Mouse (Mus musculus): Measurements from ENCODE around the gene Pde4b.

Pde4b gene

GRCm38 (mm10) chr4:102513514-102513913 lies 426.2 kb downstream of the Pde4b start:
- no peak for DNase-seq

- DNase-seq: no peak
Observed at GRCm38 (mm10) chr4:102514972-102515835, 427.9 kb downstream of the Pde4b start.

GRCm38 (mm10) chr4:102516395-102516794 lies 429.1 kb downstream of the Pde4b start:
- no peak for DNase-seq

GRCm38 (mm10) chr4:102516982-102517630 lies 429.8 kb downstream of the Pde4b start:
- peak; percentile 36 for DNase-seq

- no peak for DNase-seq
Observed at GRCm38 (mm10) chr4:102517653-102518052, 430.3 kb downstream of the Pde4b start.

- no peak for DNase-seq
Observed at GRCm38 (mm10) chr4:102518341-102518740, 431.0 kb downstream of the Pde4b start.

- DNase-seq: no peak
Observed at GRCm38 (mm10) chr4:102520669-102521261, 433.4 kb downstream of the Pde4b start.

- no peak for DNase-seq
Observed at GRCm38 (mm10) chr4:102521434-102521833, 434.1 kb downstream of the Pde4b start.

- DNase-seq: no peak
Observed at GRCm38 (mm10) chr4:102527361-102527760, 440.0 kb downstream of the Pde4b start.

- no peak for DNase-seq
Observed at GRCm38 (mm10) chr4:102530797-102531196, 443.5 kb downstream of the Pde4b start.

GRCm38 (mm10) chr4:102531729-102532128 lies 444.4 kb downstream of the Pde4b start:
- no peak for DNase-seq

- no peak for DNase-seq
Observed at GRCm38 (mm10) chr4:102533183-102534048, 446.1 kb downstream of the Pde4b start.

- no peak for DNase-seq
Observed at GRCm38 (mm10) chr4:102534049-102534730, 446.8 kb downstream of the Pde4b start.

- no peak for DNase-seq
Observed at GRCm38 (mm10) chr4:102535886-102536285, 448.5 kb downstream of the Pde4b start.

- no peak for DNase-seq
Observed at GRCm38 (mm10) chr4:102538266-102538665, 450.9 kb downstream of the Pde4b start.

GRCm38 (mm10) chr4:102538793-102539192 lies 451.4 kb downstream of the Pde4b start:
- DNase-seq: no peak

- DNase-seq: no peak
Observed at GRCm38 (mm10) chr4:102539598-102540180, 452.3 kb downstream of the Pde4b start.

- DNase-seq: no peak
Observed at GRCm38 (mm10) chr4:102542976-102543375, 455.6 kb downstream of the Pde4b start.

- no peak for DNase-seq
Observed at GRCm38 (mm10) chr4:102545226-102545625, 457.9 kb downstream of the Pde4b start.

GRCm38 (mm10) chr4:102555566-102555965 lies 468.2 kb downstream of the Pde4b start:
- no peak for DNase-seq

GRCm38 (mm10) chr4:102557006-102557405 lies 469.7 kb downstream of the Pde4b start:
- DNase-seq: no peak

All from thymus, postnatal 25 days (tissue).